8 mouse cellular contexts compared by ENCODE assay signal in genomic region chr2:30474039-30474438, GRCm38 (mm10). TPM values are rescaled to one million over a fixed set of nuclear protein-coding genes. Genes with fewer than 3 reads are reported as not detected.
DNase-seq lines count a peak whose midpoint lies in the region; ATAC-seq and TF ChIP-seq lines count a peak whose summit lies in the region.

Gene Ier5l, minus strand, starts transcription at chr2:30474219.

- H3K36me3 ChIP-seq in ES-E14 (ENCODE audit: control insufficient read depth, insufficient read depth, low read length, poor library complexity, severe bottlenecking), result peaks cover 2% of the 10 kb centered on the region; the same call in 1 of the 2 replicates
- H3K36me3 ChIP-seq in hindbrain, embryonic 10.5 days, result no peaks in the 10 kb centered on the region
- H3K36me3 ChIP-seq in lung, embryonic 15.5 days, result no peaks in the 10 kb centered on the region
- H3K36me3 ChIP-seq in thymus, adult 2 months (ENCODE audit: control insufficient read depth, insufficient read depth, low read length), result no peaks in the 10 kb centered on the region

- peak within 1 kb of the TSS; percentile 98 for H3K4me2 ChIP-seq in lung, embryonic 15.5 days

- ATAC-seq in lung, embryonic 15.5 days (ENCODE audit: borderline replicate concordance, extremely low read depth, low FRiP score, low TSS enrichment), result peak; percentile 90
- ATAC-seq in neutrophil, adult 5-6 weeks (ENCODE audit: extremely low read depth, insufficient number of reproducible peaks, low FRiP score, poor library complexity, severe bottlenecking), result peak; percentile 66

- TF ChIP-seq POLR2A in thymus, adult 2 months (IDR thresholded peaks at IDR 0.05; ENCODE audit: control insufficient read depth, extremely low read depth, insufficient read depth, low read length, poor library complexity), result no peak

- under 1% methylated on average over 37 of the region's 37 CpGs for WGBS in hindbrain, embryonic 10.5 days
- WGBS in lung, embryonic 15.5 days, result under 1% methylated on average over 37 of the region's 37 CpGs
- 1% methylated on average over 37 of the region's 37 CpGs for WGBS in thymus, adult 2 months

- DNase-seq in ES-E14 (ENCODE audit: low read depth, low spot score), result peak; percentile 91
- DNase-seq in cerebellum, adult 8-10 months, result peak; percentile 62
- DNase-seq in frontal cortex, adult 2 months (ENCODE audit: extremely low spot score in 1 of 2, low spot score in 1 of 2), result peak; percentile 91 to 96
- peak; percentile 97 for DNase-seq in hindbrain, embryonic 10.5 days (ENCODE audit: low spot score)
- peak; percentile 94 for DNase-seq in layer of hippocampus, adult 9-11 months
- peak; percentile 57 for DNase-seq in thymus, adult 2 months

- H3K9ac ChIP-seq in ES-E14 (ENCODE audit: insufficient read depth, low read depth, low read length, poor library complexity, severe bottlenecking), result peak within 1 kb of the TSS; percentile 90
- peak within 1 kb of the TSS; percentile 96 for H3K9ac ChIP-seq in lung, embryonic 15.5 days

- H3K4me1 ChIP-seq in ES-E14 (ENCODE audit: control insufficient read depth in 2 of 2, insufficient read depth in 2 of 2, low read length in 2 of 2, poor library complexity in 1 of 2), result peaks cover 0 to 13% of the 10 kb centered on the region in 2 experiments; a peak in 2 of 4 replicates
- peaks cover 61% of the 10 kb centered on the region for H3K4me1 ChIP-seq in hindbrain, embryonic 10.5 days (replicated peaks)
- peaks cover 26% of the 10 kb centered on the region for H3K4me1 ChIP-seq in lung, embryonic 15.5 days
- H3K4me1 ChIP-seq in thymus, adult 2 months (replicated peaks; ENCODE audit: control insufficient read depth, insufficient read depth, low read length), result peaks cover 33% of the 10 kb centered on the region

- no peak for TF ChIP-seq CTCF in thymus, adult 2 months (IDR thresholded peaks at IDR 0.05; ENCODE audit: borderline replicate concordance, control insufficient read depth, extremely low read depth, insufficient read depth, low read length, poor library complexity)

- peaks cover 18% of the 10 kb centered on the region for H3K27me3 ChIP-seq in hindbrain, embryonic 10.5 days (ENCODE audit: insufficient read depth, poor library complexity, severe bottlenecking)
- no peaks in the 10 kb centered on the region for H3K27me3 ChIP-seq in lung, embryonic 15.5 days
- H3K27me3 ChIP-seq in thymus, adult 2 months (ENCODE audit: control insufficient read depth, insufficient read depth, low read length), result peaks cover 16% of the 10 kb centered on the region

- H3K27ac ChIP-seq in ES-E14 (ENCODE audit: insufficient read depth, low read depth, low read length, poor library complexity, severe bottlenecking), result peak within 1 kb of the TSS; percentile 82
- H3K27ac ChIP-seq in hindbrain, embryonic 10.5 days, result peak within 1 kb of the TSS; percentile 99
- H3K27ac ChIP-seq in lung, embryonic 15.5 days, result peak within 1 kb of the TSS; percentile 97
- H3K27ac ChIP-seq in thymus, adult 2 months (ENCODE audit: control insufficient read depth, insufficient read depth, low read length), result no peak within 1 kb of the TSS

- H3K4me3 ChIP-seq in ES-E14 (ENCODE audit: insufficient read depth in 1 of 2, low read depth in 1 of 2, low read length in 2 of 2, poor library complexity in 1 of 2, severe bottlenecking in 1 of 2), result peak within 1 kb of the TSS; percentile 90 to 92
- H3K4me3 ChIP-seq in hindbrain, embryonic 10.5 days, result peak within 1 kb of the TSS; percentile 97
- H3K4me3 ChIP-seq in lung, embryonic 15.5 days, result peak within 1 kb of the TSS; percentile 86
- peak within 1 kb of the TSS; percentile 50 for H3K4me3 ChIP-seq in thymus, adult 2 months (ENCODE audit: control insufficient read depth, insufficient read depth, low read length)

- in situ Hi-C loops in ES-E14 (cut with MboI; ENCODE audit: low sequenced_read_pairs in 2 of 2, unreplicated experiment in 2 of 2), result loop anchor here (25.0 kb wide), 1 partner anchor 313 kb away; no protein-coding TSS in a partner anchor

- no peaks in the 10 kb centered on the region for H3K9me3 ChIP-seq in ES-E14 (ENCODE audit: control insufficient read depth, insufficient read depth, low read depth, low read length)
- H3K9me3 ChIP-seq in hindbrain, embryonic 10.5 days, result no peaks in the 10 kb centered on the region
- no peaks in the 10 kb centered on the region for H3K9me3 ChIP-seq in lung, embryonic 15.5 days

TF ChIP-seq in ES-E14, 5 proteins besides CTCF, POLR2A, EP300 and RAD21:
- TF ChIP-seq MAFK (IDR thresholded peaks at IDR 0.05; ENCODE audit: insufficient read depth, low read depth, low read length) (no peak), CHD2 (IDR thresholded peaks at IDR 0.05; ENCODE audit: low read depth, low read length) (peak; percentile 54)
TF ChIP-seq in ES-E14: peak in this region for 1.

RNA-seq across cellular contexts. Expression of gene Ier5l, which starts in this region (rescaled TPM):
- 13.3 and 17.7 TPM in 2 replicates for total RNA-seq in ES-E14 (2012; rRNA removed)
- 14.6 and 17.6 TPM in 2 replicates for polyA plus RNA-seq in frontal cortex, adult 2 months (2012; rRNA removed)
- polyA plus RNA-seq in hindbrain, embryonic 10.5 days (2016; fragmentation: Nextera tagmentation; extraction: Ambion mirVana), result 3.1 and 3.3 TPM in 2 replicates
- 2.0 and 2.8 TPM in 2 replicates for polyA plus RNA-seq in lung, embryonic 15.5 days (2015; fragmentation: Nextera tagmentation; extraction: Ambion mirVana)
- 0.23 and 0.25 TPM in 2 replicates for total RNA-seq in neutrophil, adult 5-6 weeks (2017)
- polyA plus RNA-seq in thymus, adult 2 months (2012; rRNA removed), result 7.2 and 7.7 TPM in 2 replicates

Comparison
In these comparisons a context has a peak if more than half of its experiments do, and no peak if none do; other contexts are left out.
1. RNA of gene Ier5l (total RNA-seq): 13.3 to 17.7 TPM in ES-E14; 0.23 to 0.25 TPM in neutrophil, adult 5-6 weeks; every median in the first group is over 10 times any median in the second.
2. Peak in ATAC-seq in neutrophil, adult 5-6 weeks; RNA of the gene not detected or under 1 TPM.
3. Peak in every context shown above with its lines, with median percentiles within 50 percentile points of each other: DNase-seq and H3K4me3 ChIP-seq.